Mouse (Mus musculus) lung, postnatal 4 days (tissue): ENCODE data around the gene Pex5l.
A peak's percentile ranks its signal among the peaks of the same experiment; 100 is the strongest.

Experiments
- DNase-seq, 2 experiments: peaks; one replicate each; pipeline ENCODE4 v3.0.0; 2021

Gene Pex5l

GRCm38 (mm10) chr3:33142901-33143461 is at the start of gene Pex5l:
Gene Pex5l (minus strand): TSS chr3:33143247.
- peak; percentile 29 to 68 for DNase-seq

- no peak for DNase-seq
These were observed 22.1 kb upstream of the Pex5l start for GRCm38 (mm10) chr3:33165186-33165585.

DNA sequence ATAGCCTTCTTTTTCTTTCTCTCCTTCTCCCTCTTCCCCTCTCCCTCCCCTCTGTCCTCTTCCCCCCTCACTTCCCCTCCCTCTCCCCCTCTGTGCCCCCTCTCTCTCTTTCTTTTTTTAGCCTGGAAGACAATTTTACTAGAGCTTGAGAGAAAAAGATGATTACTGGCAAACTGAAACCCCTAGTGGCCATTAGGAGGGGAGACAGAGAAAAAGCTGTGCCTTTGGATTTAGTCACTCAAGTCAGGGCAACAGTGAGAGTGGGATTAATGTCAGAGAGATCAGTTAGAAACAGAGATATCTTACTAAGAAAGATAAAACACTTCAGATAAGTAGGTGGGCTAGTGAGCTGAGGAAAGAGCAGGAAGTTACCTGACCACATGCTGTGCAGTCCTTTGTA is 20.8 kb upstream of the Pex5l start:
- no peak for DNase-seq

DNA sequence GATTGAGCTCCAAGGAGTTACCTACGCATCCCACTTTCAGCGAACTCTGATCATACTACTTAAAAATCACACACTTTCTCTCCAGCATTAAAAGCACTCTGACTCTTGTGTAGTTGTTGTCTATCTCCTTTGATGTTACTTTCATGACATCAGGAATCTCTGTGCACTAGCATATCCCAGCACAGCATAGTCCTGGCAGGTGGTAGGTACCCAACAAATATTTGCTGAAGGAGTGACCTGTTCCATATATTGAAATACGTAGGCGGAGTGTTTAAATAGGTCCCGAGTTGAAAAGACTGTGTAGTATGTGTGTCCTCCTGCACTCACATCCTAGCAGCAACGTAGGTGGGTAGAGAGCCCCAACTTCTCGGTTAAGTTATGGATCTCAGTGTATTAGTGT is 545 bp upstream of the Pex5l start:
- no peak for DNase-seq

DNA sequence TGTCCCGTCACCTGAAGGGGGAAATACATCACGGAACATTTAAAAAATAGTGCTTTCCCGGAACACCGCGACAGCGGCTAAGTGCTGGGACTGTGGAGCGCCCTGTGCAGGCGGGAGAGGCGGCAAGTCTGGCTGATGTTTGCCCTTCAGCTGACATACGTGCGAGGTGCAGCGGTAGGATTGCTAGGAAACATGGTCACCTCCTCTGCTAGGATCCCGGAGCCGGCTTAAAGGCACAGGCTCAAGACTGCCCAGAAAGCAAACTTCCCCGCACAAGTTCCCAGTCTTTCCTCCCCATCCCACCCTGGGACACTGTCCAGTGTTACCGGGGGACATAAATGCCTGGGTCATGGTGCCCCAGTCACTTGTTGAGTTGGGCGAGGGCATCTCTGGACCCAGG is 649 bp downstream of the Pex5l start:
- DNase-seq: no peak

DNA sequence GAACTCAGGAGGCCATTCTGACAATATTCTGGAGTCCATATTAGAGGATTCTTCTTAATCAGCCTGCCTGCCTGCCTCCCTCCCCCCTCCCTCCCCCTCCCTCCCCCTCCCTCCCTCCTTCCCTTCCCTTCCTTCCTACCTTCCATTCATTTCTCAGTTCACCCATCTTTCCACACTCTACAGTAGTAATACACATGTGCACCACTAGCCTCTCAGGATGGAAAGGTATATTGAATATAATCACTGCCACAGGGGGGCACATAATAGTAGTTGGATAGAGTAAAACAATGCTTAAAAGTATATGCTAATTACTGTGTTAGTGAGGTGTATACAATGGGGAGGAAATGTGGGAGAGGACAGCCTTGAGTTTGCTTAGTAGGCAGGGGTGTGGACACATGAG is 13.1 kb downstream of the Pex5l start:
- no peak for DNase-seq

DNA sequence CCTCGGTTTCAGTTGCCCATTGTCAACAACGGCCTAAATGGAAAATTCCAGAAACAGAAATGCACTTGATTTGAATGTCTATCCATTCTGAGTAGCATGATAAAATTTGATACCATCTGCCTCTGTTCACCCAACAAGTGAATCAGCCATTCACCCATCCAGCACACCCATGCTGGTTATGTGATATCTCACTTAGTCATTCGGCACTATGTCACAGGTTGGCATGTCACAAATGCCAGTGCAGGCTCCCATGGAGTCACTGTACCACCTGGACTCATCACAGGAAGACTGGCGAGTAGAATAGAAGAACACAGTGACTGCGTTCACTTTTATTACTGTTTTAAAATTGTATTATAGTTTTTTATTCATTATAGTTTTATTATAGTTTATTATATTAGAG is 18.3 kb downstream of the Pex5l start:
- DNase-seq: no peak

GRCm38 (mm10) chr3:33105785-33106184 is 37.3 kb downstream of the Pex5l start:
- no peak for DNase-seq

DNA sequence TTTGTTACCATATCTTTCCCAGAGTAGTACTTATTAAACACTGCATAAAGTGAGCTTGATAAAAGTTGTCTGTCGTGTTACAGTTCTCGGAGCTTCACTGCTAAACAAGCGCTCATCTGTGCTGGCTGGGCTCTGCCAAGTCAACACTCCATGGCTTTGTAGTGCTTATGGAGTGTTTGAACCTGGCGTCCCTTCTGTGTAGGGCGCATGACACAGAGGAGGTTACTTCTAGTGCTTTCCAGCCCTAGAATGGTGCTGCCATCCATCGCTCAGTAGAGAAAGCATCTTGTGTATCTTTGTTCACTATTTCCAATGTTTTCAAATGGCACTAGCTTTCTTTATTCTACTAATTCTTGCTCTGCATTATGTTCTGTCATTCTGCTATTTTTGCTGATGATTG is 39.5 kb downstream of the Pex5l start:
- no peak for DNase-seq

DNA sequence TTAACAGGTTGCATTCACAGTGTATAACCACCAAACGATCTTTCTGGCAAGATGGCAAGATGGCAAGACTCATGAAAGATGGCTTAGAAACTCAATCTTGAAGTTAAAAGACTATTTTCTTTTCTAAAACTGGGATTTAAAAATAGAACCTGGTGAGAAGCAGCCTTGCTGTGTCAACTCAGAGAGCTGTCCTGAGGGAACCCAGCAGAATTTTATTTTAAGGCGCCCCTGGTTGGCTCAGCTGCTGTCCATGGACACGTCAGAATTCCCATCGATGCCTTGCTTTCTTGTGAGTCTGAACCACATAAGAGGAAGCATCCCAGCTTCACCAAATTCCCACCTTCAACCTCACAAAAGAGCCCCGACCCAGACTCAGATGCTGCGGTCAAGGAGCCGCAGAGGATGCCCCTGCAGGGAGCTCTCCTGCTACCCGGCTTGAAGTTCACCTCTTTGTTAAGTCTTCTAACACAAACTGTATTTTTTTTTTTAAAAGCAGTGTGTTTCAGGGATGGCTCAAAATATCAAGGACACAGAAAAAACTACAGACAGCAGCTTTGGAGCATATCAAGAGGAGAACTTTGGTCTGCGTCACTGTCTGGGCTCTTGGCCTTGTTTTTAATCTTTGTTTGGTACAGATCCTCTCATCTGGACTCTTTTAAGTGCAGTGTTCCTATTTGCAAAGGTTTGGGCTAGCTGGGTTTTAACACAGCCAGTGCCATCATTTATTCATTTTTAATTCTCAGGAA is 44.3 kb downstream of the Pex5l start:
- no peak for DNase-seq

DNA sequence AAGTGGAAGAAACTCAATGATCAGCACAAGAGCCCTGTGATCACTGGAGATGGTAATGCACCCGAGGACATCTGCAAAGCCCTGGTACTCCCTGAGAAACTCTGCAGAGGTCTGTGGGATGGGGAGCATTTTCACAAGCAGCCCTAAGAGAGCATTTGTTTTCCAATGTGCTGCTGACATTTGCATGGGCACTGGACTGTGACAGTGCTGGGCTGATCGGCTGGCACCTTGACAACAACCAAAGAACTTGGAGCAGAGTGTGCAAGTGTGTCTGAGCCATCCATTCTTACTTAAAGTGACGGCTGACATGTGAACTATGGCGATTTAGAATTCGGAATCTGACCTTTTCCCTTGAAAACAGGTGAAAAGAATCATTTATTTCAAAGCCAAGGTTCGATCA is 49.4 kb downstream of the Pex5l start:
- no peak for DNase-seq

GRCm38 (mm10) chr3:33090001-33090400 is 53.0 kb downstream of the Pex5l start:
- DNase-seq: no peak

DNA sequence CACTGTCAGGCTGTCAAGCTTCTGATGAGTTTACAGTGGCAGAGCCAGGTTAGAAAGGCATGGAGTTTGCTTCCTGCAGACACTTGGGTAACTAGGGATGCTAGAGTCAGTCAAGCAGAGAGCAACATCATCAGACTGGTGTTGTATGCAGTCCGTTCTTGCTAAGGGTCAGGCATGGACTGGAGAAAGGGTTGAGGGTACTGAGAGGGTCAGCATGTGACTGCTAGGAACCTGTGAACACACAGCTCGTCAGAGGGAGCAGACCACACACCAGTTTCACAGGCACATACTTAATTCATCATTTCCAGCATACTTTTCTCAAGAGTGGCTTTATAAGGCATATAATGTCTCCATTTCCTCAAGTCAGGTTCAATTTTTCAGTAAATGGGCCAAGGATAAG is 53.6 kb downstream of the Pex5l start:
- DNase-seq: no peak

GRCm38 (mm10) chr3:33088276-33088675 is 54.8 kb downstream of the Pex5l start:
- DNase-seq: no peak

GRCm38 (mm10) chr3:33082806-33083338 is 60.2 kb downstream of the Pex5l start:
- DNase-seq: no peak

DNA sequence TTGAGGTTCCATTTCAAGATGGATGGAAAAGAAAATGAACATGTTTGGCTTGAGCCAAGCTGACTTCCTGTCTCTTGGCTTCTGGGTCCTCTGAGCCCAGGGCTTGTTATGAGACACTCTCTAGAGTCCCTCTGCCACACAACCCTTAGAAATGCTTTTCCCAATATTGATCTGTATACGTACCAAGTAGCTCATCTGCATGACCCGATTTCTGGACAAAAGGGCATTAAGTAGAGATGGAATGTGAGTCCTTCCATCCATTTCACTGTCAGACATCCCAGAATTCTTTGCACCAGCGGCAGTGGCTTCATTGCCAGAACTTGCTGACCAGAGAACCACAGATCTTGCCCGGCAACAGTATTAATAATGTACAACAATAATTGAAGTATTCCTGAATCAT is 61.3 kb downstream of the Pex5l start:
- DNase-seq: no peak

- DNase-seq: no peak
These were observed 63.4 kb downstream of the Pex5l start for GRCm38 (mm10) chr3:33079658-33080057.

DNA sequence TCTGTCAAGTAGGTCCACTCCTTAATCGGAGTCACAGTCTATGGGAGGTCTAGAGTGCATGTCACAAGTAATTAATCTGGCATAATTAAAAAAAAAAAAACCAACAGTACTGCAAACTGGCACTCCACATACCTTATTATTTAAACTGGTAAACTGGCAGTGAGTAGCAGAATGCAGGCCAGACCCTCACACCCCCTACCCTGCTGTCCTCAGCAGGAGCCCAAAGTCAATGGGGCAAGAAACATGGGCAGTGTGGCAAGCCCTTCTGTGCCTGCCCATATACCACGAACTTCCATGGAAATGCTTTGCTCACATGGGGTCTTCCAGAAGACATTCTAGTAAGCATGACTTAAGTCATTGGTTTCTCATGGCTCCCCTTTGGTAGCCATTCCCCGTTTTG is 63.9 kb downstream of the Pex5l start:
- no peak for DNase-seq

- no peak for DNase-seq
These were observed 67.4 kb downstream of the Pex5l start for GRCm38 (mm10) chr3:33075696-33076095.

DNA sequence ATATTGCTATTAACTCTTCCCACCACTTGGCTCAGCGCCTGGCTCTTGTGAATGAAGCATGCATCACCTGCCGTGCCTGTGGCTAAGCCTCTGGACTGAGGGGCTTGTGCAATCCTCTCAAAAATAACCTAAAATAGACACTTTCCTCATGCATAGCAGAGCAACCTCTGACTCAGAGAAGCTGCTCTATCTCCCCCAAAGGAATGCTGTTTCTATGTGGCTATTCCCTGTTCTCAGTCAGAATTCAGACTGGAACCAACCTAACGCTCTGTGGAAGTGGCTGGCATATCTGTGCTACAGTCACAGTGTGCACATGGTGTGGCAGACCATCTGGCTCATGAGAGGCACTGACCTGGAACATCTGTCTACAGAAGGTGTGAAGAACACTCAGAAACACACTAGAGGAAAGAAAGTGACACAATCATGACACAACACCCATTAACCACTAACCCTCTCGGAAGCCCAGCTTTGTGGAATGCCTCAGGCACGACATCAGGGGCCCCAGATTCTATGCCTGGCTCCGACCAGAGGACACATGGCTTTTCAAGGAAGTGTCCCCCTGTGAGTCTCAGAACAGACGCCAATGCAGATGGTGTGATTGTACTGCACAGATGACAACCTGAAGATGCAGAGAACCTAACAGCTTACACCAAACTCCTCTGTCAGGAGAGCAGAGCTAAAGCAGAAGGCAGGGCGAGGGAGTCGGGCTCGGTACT is 68.6 kb downstream of the Pex5l start:
- peak in 1 of 2 experiments; percentile 26 for DNase-seq

- DNase-seq: no peak
These were observed 69.2 kb downstream of the Pex5l start for GRCm38 (mm10) chr3:33073905-33074265.

GRCm38 (mm10) chr3:33070771-33071170 is 72.3 kb downstream of the Pex5l start:
- no peak for DNase-seq

DNA sequence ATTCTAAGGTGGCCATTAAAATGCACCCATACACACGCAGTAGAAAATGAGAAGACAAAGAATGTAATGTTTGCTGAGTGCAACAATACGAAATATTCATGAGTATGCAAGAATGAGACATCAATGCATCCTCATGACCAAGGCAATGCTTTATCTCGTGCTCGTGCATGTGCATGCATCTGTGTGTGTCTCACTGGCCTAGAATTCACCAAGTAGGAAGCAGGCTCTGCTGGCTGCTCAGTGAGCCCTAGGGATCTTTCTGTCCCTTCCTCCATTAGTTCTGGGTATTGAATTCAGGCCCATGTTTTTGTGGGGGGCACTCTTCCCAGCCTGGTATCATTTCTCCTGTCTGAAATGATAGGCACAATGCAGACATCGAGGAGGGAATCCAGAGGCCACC is 74.9 kb downstream of the Pex5l start:
- DNase-seq: no peak

DNA sequence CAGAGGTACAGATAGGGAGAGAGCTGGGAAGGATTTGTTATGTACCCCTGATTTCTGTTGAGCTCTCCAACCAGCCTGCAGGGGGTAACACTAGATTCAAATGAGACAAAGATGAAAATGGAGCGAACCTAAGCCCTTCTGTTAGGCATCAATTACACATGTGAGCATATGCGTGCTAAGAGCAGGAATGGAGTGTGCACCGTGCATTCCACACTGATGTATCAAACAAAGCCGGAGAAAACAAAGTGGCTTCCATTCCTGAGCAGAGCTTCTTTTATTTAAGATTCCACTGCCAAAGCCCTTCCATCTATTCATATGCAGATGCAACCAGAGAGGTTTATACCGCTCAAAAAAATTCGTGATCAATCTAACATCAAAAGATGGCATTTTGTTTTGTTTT is 79.5 kb downstream of the Pex5l start:
- DNase-seq: no peak
